Mouse (Mus musculus): Measurements from ENCODE around the gene Ccdc136. TPM values are rescaled to one million over a fixed set of nuclear protein-coding genes. Genes with fewer than 3 reads are reported as not detected.
A peak's percentile ranks its signal among the peaks of the same experiment; 100 is the strongest.

Gene Ccdc136
- polyA plus RNA-seq, 1 experiment from 2014 or later: 12.3 TPM

- Histone ChIP-seq H3K27ac (ENCODE audit: low read depth) (peak overlapping the region; percentile 90), H3K36me3 (ENCODE audit: control insufficient read depth, insufficient read depth, low read length) (peaks cover 20% of the 10 kb centered on the region), H3K4me1 (replicated peaks; ENCODE audit: control insufficient read depth, insufficient read depth, low read length) (peaks cover 25% of the 10 kb centered on the region), H3K27me3 (replicated peaks; ENCODE audit: control insufficient read depth, insufficient read depth, low read length) (peaks cover 3% of the 10 kb centered on the region; the same call in 1 of the 2 replicates), H3K9ac (ENCODE audit: low read length) (peak overlapping the region; percentile 72), H3K4me2 (ENCODE audit: low read length) (peak overlapping the region; percentile 74), H3K4me3 (ENCODE audit: low read depth, low read length) (peak overlapping the region; percentile 62), H3K9me3 (ENCODE audit: control insufficient read depth, low read length) (no peaks in the 10 kb centered on the region)
- DNase-seq (ENCODE audit: low spot score) (peak; percentile 65), ATAC-seq (replicated peaks; ENCODE audit: low FRiP score, low TSS enrichment, low read depth) (peak; percentile 38)
- WGBS: 17% methylated on average over 6 of the region's 6 CpGs
Measured at GRCm38 (mm10) chr6:29435940-29436451, 39.9 kb downstream of the Ccdc136 start.

GRCm38 (mm10) chr6:29436461-29436934 is 40.4 kb downstream of the Ccdc136 start:
- Histone ChIP-seq H3K27me3 (replicated peaks; ENCODE audit: control insufficient read depth, insufficient read depth, low read length) (peaks cover 3% of the 10 kb centered on the region; the same call in 1 of the 2 replicates), H3K9ac (ENCODE audit: low read length) (0 out of 2 replicates have a peak overlapping the region, but pooled peaks have one; percentile 0), H3K4me1 (replicated peaks; ENCODE audit: control insufficient read depth, insufficient read depth, low read length) (peaks cover 25% of the 10 kb centered on the region), H3K4me3 (ENCODE audit: low read depth, low read length) (peak overlapping the region; percentile 62; the same call in 1 of the 2 replicates), H3K9me3 (ENCODE audit: control insufficient read depth, low read length) (no peaks in the 10 kb centered on the region), H3K27ac (ENCODE audit: low read depth) (peak overlapping the region; percentile 90), H3K36me3 (ENCODE audit: control insufficient read depth, insufficient read depth, low read length) (peaks cover 25% of the 10 kb centered on the region), H3K4me2 (ENCODE audit: low read length) (peak overlapping the region; percentile 74)
- 8% methylated on average over 11 of the region's 11 CpGs for WGBS
- 0 out of 2 replicates have a peak, but pooled peaks have one; percentile 7 for ATAC-seq (replicated peaks; ENCODE audit: low FRiP score, low TSS enrichment, low read depth)
- DNase-seq (ENCODE audit: low spot score): no peak

GRCm38 (mm10) chr6:29439251-29439650 is 43.1 kb downstream of the Ccdc136 start:
- H3K4me2 ChIP-seq (ENCODE audit: low read length): no peak overlapping the region
- H3K4me1 ChIP-seq (replicated peaks; ENCODE audit: control insufficient read depth, insufficient read depth, low read length): peaks cover 15% of the 10 kb centered on the region
- ATAC-seq (replicated peaks; ENCODE audit: low FRiP score, low TSS enrichment, low read depth): no peak
- H3K27me3 ChIP-seq (replicated peaks; ENCODE audit: control insufficient read depth, insufficient read depth, low read length): no peaks in the 10 kb centered on the region
- H3K4me3 ChIP-seq (ENCODE audit: low read depth, low read length): no peak overlapping the region
- DNase-seq (ENCODE audit: low spot score): no peak
- 83% methylated on average over 4 of the region's 4 CpGs for WGBS
- H3K9ac ChIP-seq (ENCODE audit: low read length): no peak overlapping the region
- no peak overlapping the region for H3K27ac ChIP-seq (ENCODE audit: low read depth)
- peaks cover 49% of the 10 kb centered on the region for H3K36me3 ChIP-seq (ENCODE audit: control insufficient read depth, insufficient read depth, low read length)
- H3K9me3 ChIP-seq (ENCODE audit: control insufficient read depth, low read length): no peaks in the 10 kb centered on the region

GRCm38 (mm10) chr6:29439789-29440188 is 43.7 kb downstream of the Ccdc136 start:
- H3K27me3 ChIP-seq (replicated peaks; ENCODE audit: control insufficient read depth, insufficient read depth, low read length): no peaks in the 10 kb centered on the region
- no peak overlapping the region for H3K9ac ChIP-seq (ENCODE audit: low read length)
- H3K4me3 ChIP-seq (ENCODE audit: low read depth, low read length): no peak overlapping the region
- DNase-seq (ENCODE audit: low spot score) (no peak), ATAC-seq (replicated peaks; ENCODE audit: low FRiP score, low TSS enrichment, low read depth) (no peak)
- H3K27ac ChIP-seq (ENCODE audit: low read depth): no peak overlapping the region
- H3K4me2 ChIP-seq (ENCODE audit: low read length): no peak overlapping the region
- no peaks in the 10 kb centered on the region for H3K9me3 ChIP-seq (ENCODE audit: control insufficient read depth, low read length)
- WGBS: 86% methylated on average over 6 of the region's 6 CpGs
- H3K4me1 ChIP-seq (replicated peaks; ENCODE audit: control insufficient read depth, insufficient read depth, low read length): peaks cover 15% of the 10 kb centered on the region
- peaks cover 54% of the 10 kb centered on the region for H3K36me3 ChIP-seq (ENCODE audit: control insufficient read depth, insufficient read depth, low read length)

- Histone ChIP-seq H3K27ac (ENCODE audit: low read depth) (no peak overlapping the region), H3K4me1 (replicated peaks; ENCODE audit: control insufficient read depth, insufficient read depth, low read length) (no peaks in the 10 kb centered on the region), H3K9ac (ENCODE audit: low read length) (no peak overlapping the region), H3K4me2 (ENCODE audit: low read length) (no peak overlapping the region), H3K9me3 (ENCODE audit: control insufficient read depth, low read length) (no peaks in the 10 kb centered on the region), H3K27me3 (replicated peaks; ENCODE audit: control insufficient read depth, insufficient read depth, low read length) (no peaks in the 10 kb centered on the region), H3K36me3 (ENCODE audit: control insufficient read depth, insufficient read depth, low read length) (peaks cover 86% of the 10 kb centered on the region), H3K4me3 (ENCODE audit: low read depth, low read length) (no peak overlapping the region)
- ATAC-seq (replicated peaks; ENCODE audit: low FRiP score, low TSS enrichment, low read depth): 0 out of 2 replicates have a peak, but pooled peaks have one; percentile 20
- peak; percentile 68 for DNase-seq (ENCODE audit: low spot score)
- WGBS: 75% methylated on average over 11 of the region's 11 CpGs
Measured at GRCm38 (mm10) chr6:29444773-29445172, 48.7 kb downstream of the Ccdc136 start.

GRCm38 (mm10) chr6:29445354-29445753 is 49.2 kb downstream of the Ccdc136 start:
- Histone ChIP-seq H3K27me3 (replicated peaks; ENCODE audit: control insufficient read depth, insufficient read depth, low read length) (no peaks in the 10 kb centered on the region), H3K4me1 (replicated peaks; ENCODE audit: control insufficient read depth, insufficient read depth, low read length) (no peaks in the 10 kb centered on the region), H3K9ac (ENCODE audit: low read length) (no peak overlapping the region), H3K4me3 (ENCODE audit: low read depth, low read length) (no peak overlapping the region), H3K9me3 (ENCODE audit: control insufficient read depth, low read length) (no peaks in the 10 kb centered on the region), H3K36me3 (ENCODE audit: control insufficient read depth, insufficient read depth, low read length) (peaks cover 89% of the 10 kb centered on the region), H3K27ac (ENCODE audit: low read depth) (no peak overlapping the region), H3K4me2 (ENCODE audit: low read length) (no peak overlapping the region)
- DNase-seq (ENCODE audit: low spot score) (no peak), ATAC-seq (replicated peaks; ENCODE audit: low FRiP score, low TSS enrichment, low read depth) (no peak)
- WGBS: 93% methylated on average over 7 of the region's 7 CpGs

GRCm38 (mm10) chr6:29449858-29450257 is 53.7 kb downstream of the Ccdc136 start:
- ATAC-seq (replicated peaks; ENCODE audit: low FRiP score, low TSS enrichment, low read depth) (no peak), DNase-seq (ENCODE audit: low spot score) (no peak)
- Histone ChIP-seq H3K9ac (ENCODE audit: low read length) (no peak overlapping the region), H3K9me3 (ENCODE audit: control insufficient read depth, low read length) (no peaks in the 10 kb centered on the region), H3K4me2 (ENCODE audit: low read length) (no peak overlapping the region), H3K27ac (ENCODE audit: low read depth) (no peak overlapping the region), H3K4me1 (replicated peaks; ENCODE audit: control insufficient read depth, insufficient read depth, low read length) (no peaks in the 10 kb centered on the region), H3K27me3 (replicated peaks; ENCODE audit: control insufficient read depth, insufficient read depth, low read length) (no peaks in the 10 kb centered on the region), H3K36me3 (ENCODE audit: control insufficient read depth, insufficient read depth, low read length) (peaks cover 91% of the 10 kb centered on the region), H3K4me3 (ENCODE audit: low read depth, low read length) (no peak overlapping the region)
- 28% methylated on average over 4 of the region's 4 CpGs for WGBS

GRCm38 (mm10) chr6:29450667-29451066 is 54.6 kb downstream of the Ccdc136 start:
- H3K36me3 ChIP-seq (ENCODE audit: control insufficient read depth, insufficient read depth, low read length): peaks cover 91% of the 10 kb centered on the region
- H3K4me2 ChIP-seq (ENCODE audit: low read length): no peak overlapping the region
- ATAC-seq (replicated peaks; ENCODE audit: low FRiP score, low TSS enrichment, low read depth): no peak
- no peaks in the 10 kb centered on the region for H3K9me3 ChIP-seq (ENCODE audit: control insufficient read depth, low read length)
- no peak overlapping the region for H3K9ac ChIP-seq (ENCODE audit: low read length)
- H3K4me1 ChIP-seq (replicated peaks; ENCODE audit: control insufficient read depth, insufficient read depth, low read length): no peaks in the 10 kb centered on the region
- WGBS: 96% methylated on average over 6 of the region's 6 CpGs
- H3K27me3 ChIP-seq (replicated peaks; ENCODE audit: control insufficient read depth, insufficient read depth, low read length): no peaks in the 10 kb centered on the region
- no peak overlapping the region for H3K4me3 ChIP-seq (ENCODE audit: low read depth, low read length)
- no peak overlapping the region for H3K27ac ChIP-seq (ENCODE audit: low read depth)
- DNase-seq (ENCODE audit: low spot score): no peak

- ATAC-seq (replicated peaks; ENCODE audit: low FRiP score, low TSS enrichment, low read depth) (no peak), DNase-seq (ENCODE audit: low spot score) (no peak)
- Histone ChIP-seq H3K9me3 (ENCODE audit: control insufficient read depth, low read length) (no peaks in the 10 kb centered on the region), H3K36me3 (ENCODE audit: control insufficient read depth, insufficient read depth, low read length) (peaks cover 45% of the 10 kb centered on the region), H3K4me1 (replicated peaks; ENCODE audit: control insufficient read depth, insufficient read depth, low read length) (no peaks in the 10 kb centered on the region), H3K27ac (ENCODE audit: low read depth) (no peak overlapping the region), H3K4me2 (ENCODE audit: low read length) (no peak overlapping the region), H3K27me3 (replicated peaks; ENCODE audit: control insufficient read depth, insufficient read depth, low read length) (no peaks in the 10 kb centered on the region), H3K9ac (ENCODE audit: low read length) (no peak overlapping the region), H3K4me3 (ENCODE audit: low read depth, low read length) (no peak overlapping the region)
- WGBS: 59% methylated on average over 7 of the region's 7 CpGs
Measured at GRCm38 (mm10) chr6:29461502-29461901, 65.4 kb downstream of the Ccdc136 start.
